ENCODE assay signal across 8 mouse cellular contexts in genomic region chr3:152397335-152397940, GRCm38 (mm10). TPM values are rescaled to one million over a fixed set of nuclear protein-coding genes. Genes with fewer than 3 reads are reported as not detected.
DNase-seq lines count a peak whose midpoint lies in the region; ATAC-seq lines count a peak whose summit lies in the region.

No protein-coding gene starts in this region.

- no peaks in the 10 kb centered on the region for H3K9me3 ChIP-seq in heart, embryonic 12.5 days (replicated peaks)
- H3K9me3 ChIP-seq in hindbrain, embryonic 13.5 days: no peaks in the 10 kb centered on the region
- no peaks in the 10 kb centered on the region for H3K9me3 ChIP-seq in midbrain, embryonic 10.5 days (replicated peaks)

- peak overlapping the region; percentile 93 for H3K4me2 ChIP-seq in heart, embryonic 12.5 days
- H3K4me2 ChIP-seq in hindbrain, embryonic 13.5 days: peak overlapping the region; percentile 85

- no peaks in the 10 kb centered on the region for H3K27me3 ChIP-seq in heart, embryonic 12.5 days (replicated peaks)
- H3K27me3 ChIP-seq in hindbrain, embryonic 13.5 days: no peaks in the 10 kb centered on the region
- H3K27me3 ChIP-seq in midbrain, embryonic 10.5 days (ENCODE audit: low read depth, poor library complexity, severe bottlenecking): no peaks in the 10 kb centered on the region

- intact Hi-C loops in left cerebral cortex, postnatal 10 days (cut with DNase I): loop anchor here (5.0 kb wide), 1 partner anchor 75 kb away; no protein-coding TSS in a partner anchor

- ATAC-seq in heart, embryonic 12.5 days (ENCODE audit: insufficient number of reproducible peaks, low FRiP score): no peak
- ATAC-seq in hindbrain, embryonic 13.5 days (ENCODE audit: low FRiP score): no peak

- DNase-seq in heart, postnatal 4 days: no peak
- peak; percentile 56 for DNase-seq in NIH3T3 (ENCODE audit: low read depth)
- no peak for DNase-seq in midbrain, embryonic 10.5 days (ENCODE audit: low spot score)
- DNase-seq in left cerebral cortex, postnatal 10 days (ENCODE audit: extremely low spot score in 1 of 2, low spot score in 2 of 2): no peak
- no peak for DNase-seq in gastrocnemius, postnatal 10 days
- no peak for DNase-seq in adrenal gland, adult 2 months

- peaks cover 43% of the 10 kb centered on the region for H3K4me1 ChIP-seq in heart, embryonic 12.5 days (replicated peaks)
- H3K4me1 ChIP-seq in hindbrain, embryonic 13.5 days (replicated peaks): peaks cover 52% of the 10 kb centered on the region
- peaks cover 35% of the 10 kb centered on the region for H3K4me1 ChIP-seq in midbrain, embryonic 10.5 days

- H3K9ac ChIP-seq in heart, embryonic 12.5 days: peak overlapping the region; percentile 88
- H3K9ac ChIP-seq in hindbrain, embryonic 13.5 days: peak overlapping the region; percentile 91

- WGBS in heart, embryonic 12.5 days: 45% methylated on average over 9 of the region's 9 CpGs
- WGBS in hindbrain, embryonic 13.5 days: 64% methylated on average over 9 of the region's 9 CpGs
- WGBS in midbrain, embryonic 10.5 days: 72% methylated on average over 9 of the region's 9 CpGs

- H3K36me3 ChIP-seq in heart, embryonic 12.5 days: peaks cover 8% of the 10 kb centered on the region
- H3K36me3 ChIP-seq in hindbrain, embryonic 13.5 days: 0 out of 2 replicates have a peak, but pooled peaks cover 3% of the 10 kb centered on the region
- H3K36me3 ChIP-seq in midbrain, embryonic 10.5 days: peaks cover 21% of the 10 kb centered on the region

- H3K27ac ChIP-seq in heart, embryonic 12.5 days (ENCODE audit: poor library complexity, severe bottlenecking): peak overlapping the region; percentile 99; the same call in 1 of the 2 replicates
- peak overlapping the region; percentile 99 for H3K27ac ChIP-seq in hindbrain, embryonic 13.5 days
- H3K27ac ChIP-seq in midbrain, embryonic 10.5 days (replicated peaks): peak overlapping the region; percentile 99

- H3K4me3 ChIP-seq in heart, embryonic 12.5 days: peak overlapping the region; percentile 82
- peak overlapping the region; percentile 77 for H3K4me3 ChIP-seq in hindbrain, embryonic 13.5 days
- H3K4me3 ChIP-seq in midbrain, embryonic 10.5 days: peak overlapping the region; percentile 84

RNA-seq across cellular contexts. Expression of gene Zzz3, which starts 2.2 kb away (rescaled TPM):
- 37.4 and 38.8 TPM in 2 replicates for polyA plus RNA-seq in heart, embryonic 12.5 days (2016; fragmentation: Nextera tagmentation; extraction: Ambion mirVana)
- 10 to 100 TPM; 34.2 to 34.9 TPM for total RNA-seq in heart, postnatal 4 days (2021)
- polyA plus RNA-seq in hindbrain, embryonic 13.5 days (2015; fragmentation: Nextera tagmentation; extraction: Ambion mirVana): 36.0 and 37.0 TPM in 2 replicates
- polyA plus RNA-seq in midbrain, embryonic 10.5 days (2016; fragmentation: Nextera tagmentation; extraction: Ambion mirVana): 53.3 and 54.6 TPM in 2 replicates
- total RNA-seq in left cerebral cortex, postnatal 10 days (2021): 10 to 100 TPM; 30.3 to 31.9 TPM
- 10 to 100 TPM; 18.2 to 26.8 TPM for total RNA-seq in gastrocnemius, postnatal 10 days (2021)
- total RNA-seq in adrenal gland, adult 2 months (2021): 10 to 100 TPM; 30.1 to 35.5 TPM
- polyA plus RNA-seq in adrenal gland, adult 2 months (2012; rRNA removed): 11.4 and 12.5 TPM in 2 replicates

RNA-seq across cellular contexts. Expression of gene Usp33, which starts 51.2 kb away (rescaled TPM):
- polyA plus RNA-seq in heart, embryonic 12.5 days (2016; fragmentation: Nextera tagmentation; extraction: Ambion mirVana): 37.7 and 38.1 TPM in 2 replicates
- total RNA-seq in heart, postnatal 4 days (2021): 10 to 100 TPM; 29.9 to 31.6 TPM
- polyA plus RNA-seq in hindbrain, embryonic 13.5 days (2015; fragmentation: Nextera tagmentation; extraction: Ambion mirVana): 88.0 and 89.3 TPM in 2 replicates
- polyA plus RNA-seq in midbrain, embryonic 10.5 days (2016; fragmentation: Nextera tagmentation; extraction: Ambion mirVana): 47.2 and 58.8 TPM in 2 replicates
- total RNA-seq in left cerebral cortex, postnatal 10 days (2021): 100 to 1,000 TPM; 116 to 117 TPM
- 10 to 100 TPM; 23.2 to 26.3 TPM for total RNA-seq in gastrocnemius, postnatal 10 days (2021)
- total RNA-seq in adrenal gland, adult 2 months (2021): 10 to 100 TPM; 87.8 to 99.7 TPM
- polyA plus RNA-seq in adrenal gland, adult 2 months (2012; rRNA removed): 8.4 and 14.0 TPM in 2 replicates

RNA-seq across cellular contexts. Expression of gene Miga1, which starts 57.2 kb away (rescaled TPM):
- 18.0 and 18.8 TPM in 2 replicates for polyA plus RNA-seq in heart, embryonic 12.5 days (2016; fragmentation: Nextera tagmentation; extraction: Ambion mirVana)
- 10 to 100 TPM; 17.2 to 17.7 TPM for total RNA-seq in heart, postnatal 4 days (2021)
- 18.9 and 19.8 TPM in 2 replicates for polyA plus RNA-seq in hindbrain, embryonic 13.5 days (2015; fragmentation: Nextera tagmentation; extraction: Ambion mirVana)
- 17.1 and 18.2 TPM in 2 replicates for polyA plus RNA-seq in midbrain, embryonic 10.5 days (2016; fragmentation: Nextera tagmentation; extraction: Ambion mirVana)
- total RNA-seq in left cerebral cortex, postnatal 10 days (2021): 10 to 100 TPM; 84.3 to 91.9 TPM
- total RNA-seq in gastrocnemius, postnatal 10 days (2021): 1 to 10 TPM; 4.2 to 4.6 TPM
- total RNA-seq in adrenal gland, adult 2 months (2021): 10 to 100 TPM in 1 of 2 experiments, 1 to 10 TPM in 1; 8.4 to 12.3 TPM
- polyA plus RNA-seq in adrenal gland, adult 2 months (2012; rRNA removed): 4.1 and 6.5 TPM in 2 replicates

Comparison
In these comparisons a context has a peak if more than half of its experiments do, and no peak if none do; other contexts are left out.
1. RNA of gene Miga1, which starts 57.2 kb away (total RNA-seq): 84.3 to 91.9 TPM in left cerebral cortex, postnatal 10 days; 17.2 to 17.7 TPM in heart, postnatal 4 days, 8.4 to 12.3 TPM in adrenal gland, adult 2 months and 4.2 to 4.6 TPM in gastrocnemius, postnatal 10 days; every median in the first group is over 4 times any median in the second.
2. Peak in every context shown above with its lines, with median percentiles within 50 percentile points of each other: H3K27ac ChIP-seq and H3K4me3 ChIP-seq.